Mouse (Mus musculus) liver, postnatal 0 days (tissue): Measurements from ENCODE around the gene Acvr1b.

Experiments
- CTCF ChIP-seq: sonication (generic); IDR thresholded peaks from 2 replicates; pipeline ENCODE4 v1.5.1; 2016; ENCODE audit warnings: antibody characterized with exemption, low read depth
- EP300 ChIP-seq: IDR thresholded peaks from 2 replicates; pipeline ENCODE4 v1.6.1; 2016; ENCODE audit warnings: antibody characterized with exemption, low read depth, mild to moderate bottlenecking

- TF ChIP-seq CTCF: no peak
- TF ChIP-seq EP300: no peak
These were observed 16.9 kb downstream of the Acvr1b start for GRCm38 (mm10) chr15:101190762-101191150.
